Mouse (Mus musculus): ENCODE data around the gene Rab7b.

DNA sequence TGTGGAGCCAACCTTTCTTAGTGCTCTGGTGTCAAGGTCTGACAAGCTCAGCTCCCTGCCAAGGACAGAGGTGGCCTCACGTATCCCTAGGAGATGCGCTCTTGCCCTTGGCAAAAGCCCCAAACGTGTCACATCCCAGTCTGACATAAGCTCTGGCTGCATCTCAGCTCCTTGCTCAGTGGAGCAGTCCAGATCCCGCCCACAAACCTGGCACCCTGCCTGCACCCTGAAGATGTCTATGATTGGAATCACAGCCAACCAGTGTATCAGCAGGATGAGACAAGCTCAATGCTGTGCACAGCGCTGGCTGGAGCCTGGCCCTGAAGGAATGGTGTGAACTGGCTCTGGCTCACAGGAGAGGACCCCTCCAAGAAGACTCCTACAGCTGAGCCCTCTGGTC is 48.8 kb downstream of the Rab7b start:
- TF ChIP-seq CTCF (IDR thresholded peaks at IDR 0.05; ENCODE audit: insufficient read depth, low read length) (no peak), POLR2A (IDR thresholded peaks at IDR 0.05; ENCODE audit: borderline replicate concordance, extremely low read depth, low read depth, low read length) (no peak)
